Mouse (Mus musculus): ENCODE measurements at regions not wholly inside any gene's neighbourhood (a gene's known extent, or its start where the extent isn't known, plus 50 kb on each side); places are given as distances from the start of the nearest gene placed in this dataset.
A peak's percentile ranks its signal among the peaks of the same experiment; 100 is the strongest.

GRCm38 (mm10) chr2:172613891-172614391, 64.5 kb downstream of the Tfap2c start:
- DNase-seq (ENCODE audit: low spot score), result no peak

GRCm38 (mm10) chr2:172615148-172615547, 65.8 kb downstream of the Tfap2c start:
- no peak for DNase-seq (ENCODE audit: low spot score)

GRCm38 (mm10) chr2:172615582-172615981, 66.2 kb downstream of the Tfap2c start:
- DNase-seq (ENCODE audit: low spot score), result no peak

- no peak for DNase-seq (ENCODE audit: low spot score)
These were observed 69.8 kb downstream of the Tfap2c start for GRCm38 (mm10) chr2:172619168-172619567.

- DNase-seq (ENCODE audit: low spot score), result no peak
These were observed 70.6 kb downstream of the Tfap2c start for GRCm38 (mm10) chr2:172620001-172620400.

GRCm38 (mm10) chr2:172623707-172624106, 74.3 kb downstream of the Tfap2c start:
- no peak for DNase-seq (ENCODE audit: low spot score)

GRCm38 (mm10) chr2:172627353-172628306, 78.2 kb downstream of the Tfap2c start:
- no peak for DNase-seq (ENCODE audit: low spot score)

- no peak for DNase-seq (ENCODE audit: low spot score)
These were observed 80.9 kb downstream of the Tfap2c start for GRCm38 (mm10) chr2:172630333-172630732.

- DNase-seq (ENCODE audit: low spot score), result no peak
These were observed 93.2 kb downstream of the Tfap2c start for GRCm38 (mm10) chr2:172642616-172643015.

- peak; percentile 2 for DNase-seq (ENCODE audit: low spot score)
These were observed 94.5 kb downstream of the Tfap2c start for GRCm38 (mm10) chr2:172643860-172644259.

GRCm38 (mm10) chr2:172644451-172644850, 95.1 kb downstream of the Tfap2c start:
- no peak for DNase-seq (ENCODE audit: low spot score)

- DNase-seq (ENCODE audit: low spot score), result no peak
These were observed 98.7 kb downstream of the Tfap2c start for GRCm38 (mm10) chr2:172648072-172648471.

GRCm38 (mm10) chr2:172660479-172660878, 111.1 kb downstream of the Tfap2c start:
- no peak for DNase-seq (ENCODE audit: low spot score)

GRCm38 (mm10) chr2:172660916-172661315, 111.5 kb downstream of the Tfap2c start:
- DNase-seq (ENCODE audit: low spot score), result no peak

- no peak for DNase-seq (ENCODE audit: low spot score)
These were observed 112.1 kb downstream of the Tfap2c start for GRCm38 (mm10) chr2:172661418-172661980.

GRCm38 (mm10) chr2:172662165-172662564, 112.8 kb downstream of the Tfap2c start:
- no peak for DNase-seq (ENCODE audit: low spot score)

GRCm38 (mm10) chr2:172663681-172664080, 114.3 kb downstream of the Tfap2c start:
- DNase-seq (ENCODE audit: low spot score), result no peak

- DNase-seq (ENCODE audit: low spot score), result no peak
These were observed 123.7 kb downstream of the Tfap2c start for GRCm38 (mm10) chr2:172673081-172673480.

- no peak for DNase-seq (ENCODE audit: low spot score)
These were observed 125.2 kb downstream of the Tfap2c start for GRCm38 (mm10) chr2:172674641-172675040.

GRCm38 (mm10) chr2:172675081-172675480, 125.7 kb downstream of the Tfap2c start:
- no peak for DNase-seq (ENCODE audit: low spot score)

- DNase-seq (ENCODE audit: low spot score), result no peak
These were observed 140.8 kb downstream of the Tfap2c start for GRCm38 (mm10) chr2:172690196-172690595.

- no peak for DNase-seq (ENCODE audit: low spot score)
These were observed 141.7 kb downstream of the Tfap2c start for GRCm38 (mm10) chr2:172690931-172691651.
